Mouse (Mus musculus) frontal cortex, adult 2 months (tissue): Measurements from ENCODE around the gene Zbtb25. TPM values are rescaled to one million over a fixed set of nuclear protein-coding genes. Genes with fewer than 3 reads are reported as not detected.

Experiments
- DNase-seq, 2 experiments: peaks; one replicate each; pipeline ENCODE4 v3.0.0; 2022; ENCODE audit warnings: low spot score in 1 of 2; ENCODE audit errors: extremely low spot score in 1 of 2
- polyA plus RNA-seq: library from polyadenylated mRNA; depleted of rRNA; stranded (reverse); fragments of >200 nt; gene quantifications from 2 replicates; pipeline ENCODE4 v1.2.3, GENCODE M21; 2012; rRNA removed

Gene Zbtb25
- polyA plus RNA-seq, 1 experiment, result 19.0 TPM

- DNase-seq, result no peak
Measured at GRCm38 (mm10) chr12:76303474-76303873, 65.9 kb downstream of the Zbtb25 start.

DNA sequence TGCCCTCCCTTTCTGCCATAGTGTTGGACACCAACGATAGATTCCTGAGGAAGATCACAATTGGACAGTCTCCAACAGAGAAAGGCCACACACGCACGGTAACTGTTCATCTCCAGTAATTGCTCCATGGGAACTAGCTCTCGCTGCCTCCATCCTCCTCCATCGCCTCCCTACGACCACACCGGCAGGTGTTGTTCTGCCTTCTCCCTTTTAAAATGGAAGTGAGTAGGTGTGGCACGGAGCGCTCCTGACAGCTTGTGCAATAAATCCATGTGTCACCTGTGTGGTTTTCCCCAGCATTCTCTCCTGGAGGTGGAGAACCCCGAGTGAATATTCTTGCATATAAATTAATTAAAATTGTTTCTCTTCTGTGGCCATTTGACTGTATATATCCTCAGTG is 69.0 kb downstream of the Zbtb25 start:
- DNase-seq, result peak in 1 of 2 experiments; percentile 52

DNA sequence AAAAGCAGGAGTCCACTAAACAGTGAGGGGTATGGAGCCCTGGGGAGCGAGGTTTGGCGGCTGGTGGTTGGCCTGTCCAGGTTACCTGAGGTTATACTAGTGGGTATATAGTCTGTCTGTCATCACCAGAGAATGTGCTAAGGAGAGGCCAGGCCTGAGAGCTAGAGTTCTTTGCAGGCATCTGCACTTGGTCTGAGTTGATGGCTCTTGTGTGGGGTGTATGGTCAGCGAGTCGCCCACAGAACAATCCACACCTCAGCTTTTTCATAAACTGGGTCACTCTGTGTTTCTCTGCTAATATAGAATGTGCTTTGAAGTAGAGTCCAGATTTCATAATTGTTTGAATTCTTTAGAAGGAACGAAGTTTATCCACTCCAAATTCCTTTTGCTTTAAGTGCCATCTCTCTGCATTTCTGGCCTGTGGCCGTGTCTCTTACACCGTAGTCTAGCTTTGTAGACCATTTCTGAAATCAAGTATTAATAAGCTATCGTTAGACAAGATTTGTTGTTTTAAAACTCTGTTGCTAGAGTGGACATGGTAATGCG is 70.0 kb downstream of the Zbtb25 start:
- no peak for DNase-seq

- DNase-seq, result no peak
Measured at GRCm38 (mm10) chr12:76297830-76298229, 71.6 kb downstream of the Zbtb25 start.

Other genes starting within 250 kb of the Zbtb25 start
- gene Esr2, start 192.3 kb downstream of the Zbtb25 start, polyA plus RNA-seq, result 0.22 and 0.25 TPM in 2 replicates
- not detected in 2 replicates for gene Tex21, start 122.9 kb downstream of the Zbtb25 start, polyA plus RNA-seq
- 33.9 and 34.3 TPM in 2 replicates for gene Mthfd1, start 114.3 kb downstream of the Zbtb25 start, polyA plus RNA-seq
- gene Akap5, start 44.7 kb downstream of the Zbtb25 start, polyA plus RNA-seq, result 41.2 and 42.3 TPM in 2 replicates
- 3.7 and 3.9 TPM in 2 replicates for gene Zbtb1, start 664 bp upstream of the Zbtb25 start, polyA plus RNA-seq
- gene Hspa2, start 34.6 kb upstream of the Zbtb25 start, polyA plus RNA-seq, result 64.5 and 73.2 TPM in 2 replicates
- 1.5 and 1.8 TPM in 2 replicates for gene Ppp1r36, start 47.9 kb upstream of the Zbtb25 start, polyA plus RNA-seq
- 11.6 and 12.6 TPM in 2 replicates for gene Plekhg3, start 161.3 kb upstream of the Zbtb25 start, polyA plus RNA-seq